Mouse (Mus musculus) thymus, adult 2 months (tissue): ENCODE measurements around the gene RPS10-NUDT3. TPM values are rescaled to one million over a fixed set of nuclear protein-coding genes. Genes with fewer than 3 reads are reported as not detected.

Experiments used
- DNase-seq: peaks from one replicate; pipeline ENCODE4 v3.0.0; 2021
- H3K27ac ChIP-seq: fragments of 200-500 bp; 2 replicates; pipeline ENCODE4 v1.5.1; 2012; ENCODE audit warnings: low read length, control low read depth; ENCODE audit not compliant: control insufficient read depth, insufficient read depth
- H3K27me3 ChIP-seq: fragments of 200-500 bp; 2 replicates; pipeline ENCODE4 v1.6.1; 2012; ENCODE audit warnings: mild to moderate bottlenecking, low read length, moderate library complexity, mixed read lengths; ENCODE audit not compliant: control insufficient read depth, insufficient read depth
- H3K36me3 ChIP-seq: fragments of 200-500 bp; 2 replicates; pipeline ENCODE4 v1.6.1; 2012; ENCODE audit warnings: mild to moderate bottlenecking, low read length, moderate library complexity; ENCODE audit not compliant: control insufficient read depth, insufficient read depth
- H3K4me1 ChIP-seq: fragments of 200-500 bp; replicated peaks from 2 replicates; pipeline ENCODE4 v1.6.1; 2012; ENCODE audit warnings: low read length; ENCODE audit not compliant: control insufficient read depth, insufficient read depth
- H3K4me3 ChIP-seq: fragments of 200-500 bp; 2 replicates; pipeline ENCODE4 v1.5.1; 2012; ENCODE audit warnings: mild to moderate bottlenecking, low read length, control low read depth, moderate library complexity; ENCODE audit not compliant: control insufficient read depth, insufficient read depth
- CTCF ChIP-seq: fragments of 200-500 bp; IDR thresholded peaks from 2 replicates; pipeline ENCODE4 v1.5.1; 2012; ENCODE audit warnings: mild to moderate bottlenecking, control low read depth, low read length, moderate library complexity, borderline replicate concordance; ENCODE audit not compliant: control insufficient read depth, poor library complexity, insufficient read depth; ENCODE audit errors: extremely low read depth
- POLR2A ChIP-seq: fragments of 200-500 bp; IDR thresholded peaks from 2 replicates; pipeline ENCODE4 v1.6.1; 2012; ENCODE audit warnings: mild to moderate bottlenecking, low read length, control low read depth, moderate library complexity; ENCODE audit not compliant: control insufficient read depth, poor library complexity, insufficient read depth; ENCODE audit errors: extremely low read depth
- WGBS: fragments of 180-500 bp; shearing (Covaris S2); methylation state at CpG from one replicate; pipeline ENCODE4 v1.1.7; 2018; 5-methylcytosine and 5-hydroxymethylcytosine counted together
- polyA plus RNA-seq: library from polyadenylated mRNA; depleted of rRNA; stranded (reverse); fragments of >200 nt; gene quantifications from 2 replicates; pipeline ENCODE4 v1.2.3, GENCODE M21; 2012; rRNA removed

RPS10-NUDT3 gene
- polyA plus RNA-seq, 1 experiment, result not detected

GRCm38 (mm10) chr17:27541261-27541660, 93.8 kb downstream of the RPS10-NUDT3 start:
- WGBS, result 95% methylated on average over 2 of the region's 2 CpGs
- Histone ChIP-seq H3K27ac (no peak overlapping the region), H3K4me3 (no peak overlapping the region), H3K4me1 (peaks cover 4% of the 10 kb centered on the region), H3K36me3 (no peaks in the 10 kb centered on the region), H3K27me3 (no peaks in the 10 kb centered on the region)
- TF ChIP-seq CTCF (no peak), POLR2A (no peak)
- no peak for DNase-seq

GRCm38 (mm10) chr17:27534718-27535117, 100.3 kb downstream of the RPS10-NUDT3 start:
- TF ChIP-seq POLR2A, result no peak
- peak; percentile 99 for TF ChIP-seq CTCF
- Histone ChIP-seq H3K36me3 (no peaks in the 10 kb centered on the region), H3K4me1 (no peaks in the 10 kb centered on the region), H3K4me3 (no peak overlapping the region), H3K27ac (no peak overlapping the region), H3K27me3 (no peaks in the 10 kb centered on the region)
- 8% methylated on average over 10 of the region's 10 CpGs for WGBS
- peak; percentile 92 for DNase-seq

GRCm38 (mm10) chr17:27533354-27533753, 101.7 kb downstream of the RPS10-NUDT3 start:
- Histone ChIP-seq H3K27ac (no peak overlapping the region), H3K27me3 (no peaks in the 10 kb centered on the region), H3K4me1 (no peaks in the 10 kb centered on the region), H3K36me3 (no peaks in the 10 kb centered on the region), H3K4me3 (no peak overlapping the region)
- TF ChIP-seq POLR2A (no peak), CTCF (no peak)
- 89% methylated on average over 3 of the region's 3 CpGs for WGBS
- DNase-seq, result no peak

- TF ChIP-seq CTCF (no peak), POLR2A (no peak)
- Histone ChIP-seq H3K4me3 (no peak overlapping the region), H3K27me3 (no peaks in the 10 kb centered on the region), H3K4me1 (no peaks in the 10 kb centered on the region), H3K36me3 (no peaks in the 10 kb centered on the region), H3K27ac (no peak overlapping the region)
- no peak for DNase-seq
- WGBS, result 72% methylated on average over 8 of the region's 8 CpGs
Observed at GRCm38 (mm10) chr17:27532095-27532494, 102.9 kb downstream of the RPS10-NUDT3 start.

Other genes with a start within 250 kb of the RPS10-NUDT3 start
- 1.5 and 1.9 TPM in 2 replicates for gene Grm4, start 113.8 kb downstream of the RPS10-NUDT3 start, polyA plus RNA-seq
- 430 and 578 TPM in 2 replicates for gene Hmga1, start 78.7 kb downstream of the RPS10-NUDT3 start, polyA plus RNA-seq
- gene AI413582, start 69.5 kb downstream of the RPS10-NUDT3 start, polyA plus RNA-seq, result 89.4 and 120 TPM in 2 replicates
- 86.3 and 110 TPM in 2 replicates for gene Nudt3, start 11.7 kb downstream of the RPS10-NUDT3 start, polyA plus RNA-seq
- gene Rps10, start 1.4 kb upstream of the RPS10-NUDT3 start, polyA plus RNA-seq, result 1,664 and 2,025 TPM in 2 replicates
- 24.0 and 24.7 TPM in 2 replicates for gene Pacsin1, start 20.3 kb upstream of the RPS10-NUDT3 start, polyA plus RNA-seq
- gene Spdef, start 93.7 kb upstream of the RPS10-NUDT3 start, polyA plus RNA-seq, result 0.58 and 0.99 TPM in 2 replicates
- gene D17Wsu92e, start 185.4 kb upstream of the RPS10-NUDT3 start, polyA plus RNA-seq, result 97.5 and 104 TPM in 2 replicates
- 192 and 207 TPM in 2 replicates for gene Snrpc, start 202.9 kb upstream of the RPS10-NUDT3 start, polyA plus RNA-seq
- 4.4 and 4.7 TPM in 2 replicates for gene Uhrf1bp1, start 221.2 kb upstream of the RPS10-NUDT3 start, polyA plus RNA-seq